ENCODE assay signal across 8 mouse cellular contexts in genomic region chr3:32509496-32510374, GRCm38 (mm10). TPM values are rescaled to one million over a fixed set of nuclear protein-coding genes. Genes with fewer than 3 reads are reported as not detected.
DNase-seq lines count a peak whose midpoint lies in the region; ATAC-seq and TF ChIP-seq lines count a peak whose summit lies in the region.

Gene Zfp639, plus strand, starts transcription at chr3:32510259.

- dilution Hi-C loops in CH12.LX (cut with MboI; ENCODE audit: extremely low pct_ligation_motif_present, extremely low pct_unique_long_range_greater_than_20kb, low sequenced_read_pairs): no loop called here

- H3K4me3 ChIP-seq in CH12.LX (replicated peaks in 1 of 3; ENCODE audit: low read depth in 2 of 3, low read length in 2 of 3, poor library complexity in 1 of 3): peak within 1 kb of the TSS; percentile 75 to 93 (median 78)
- peak within 1 kb of the TSS; percentile 87 for H3K4me3 ChIP-seq in embryonic facial prominence, embryonic 10.5 days
- H3K4me3 ChIP-seq in heart, embryonic 11.5 days (ENCODE audit: low read depth, low read length): peak within 1 kb of the TSS; percentile 88
- peak within 1 kb of the TSS; percentile 91 for H3K4me3 ChIP-seq in midbrain, embryonic 16.5 days (ENCODE audit: low read depth, low read length)

- in situ Hi-C loops in CH12.LX (cut with MboI; ENCODE audit: low pct_ligation_motif_present, low pct_unique_long_range_greater_than_20kb, low sequenced_read_pairs): loop anchor here (10.0 to 25.0 kb wide), 2 partner anchors 175 to 722 kb away; no protein-coding TSS in a partner anchor

- peaks cover 22% of the 10 kb centered on the region for H3K79me2 ChIP-seq in CH12.LX (replicated peaks; ENCODE audit: control insufficient read depth, extremely low read depth, insufficient read depth, poor library complexity, severe bottlenecking)

- 5% methylated on average over 24 of the region's 24 CpGs for WGBS in embryonic facial prominence, embryonic 10.5 days
- 5% methylated on average over 24 of the region's 24 CpGs for WGBS in heart, embryonic 11.5 days (ENCODE audit: insufficient replicate concordance)
- WGBS in midbrain, embryonic 16.5 days: 4% methylated on average over 24 of the region's 24 CpGs

- H3K9me3 ChIP-seq in CH12.LX (replicated peaks; ENCODE audit: low read length): no peaks in the 10 kb centered on the region
- H3K9me3 ChIP-seq in embryonic facial prominence, embryonic 10.5 days: no peaks in the 10 kb centered on the region
- H3K9me3 ChIP-seq in heart, embryonic 11.5 days (replicated peaks; ENCODE audit: control insufficient read depth, low read length): no peaks in the 10 kb centered on the region
- H3K9me3 ChIP-seq in midbrain, embryonic 16.5 days (replicated peaks; ENCODE audit: control insufficient read depth, low read length, poor library complexity, severe bottlenecking): no peaks in the 10 kb centered on the region

- TF ChIP-seq RAD21 in CH12.LX (IDR thresholded peaks at IDR 0.05; ENCODE audit: low read depth, low read length): no peak

- H3K4me2 ChIP-seq in CH12.LX (ENCODE audit: insufficient read depth, low read depth, poor library complexity, severe bottlenecking): peak within 1 kb of the TSS; percentile 86
- peak within 1 kb of the TSS; percentile 84 for H3K4me2 ChIP-seq in heart, embryonic 11.5 days
- peak within 1 kb of the TSS; percentile 60 for H3K4me2 ChIP-seq in midbrain, embryonic 16.5 days (ENCODE audit: low read length)

- TF ChIP-seq POLR2A in CH12.LX (IDR thresholded peaks at IDR 0.05; ENCODE audit: low read depth, low read length): no peak; the same call in 1 of the 2 replicates

- H3K9ac ChIP-seq in CH12.LX (ENCODE audit: insufficient read depth, low read depth): peak within 1 kb of the TSS; percentile 79
- peak within 1 kb of the TSS; percentile 93 for H3K9ac ChIP-seq in heart, embryonic 11.5 days (ENCODE audit: low read depth, low read length)
- H3K9ac ChIP-seq in midbrain, embryonic 16.5 days (ENCODE audit: low read depth, low read length): peak within 1 kb of the TSS; percentile 95

- ATAC-seq in cerebellum, adult (ENCODE audit: insufficient number of reproducible peaks, low FRiP score, low TSS enrichment): no peak; the same call in 1 of the 2 replicates
- ATAC-seq in heart, embryonic 11.5 days (replicated peaks; ENCODE audit: insufficient number of reproducible peaks, low FRiP score, low TSS enrichment): no peak; the same call in 1 of the 2 replicates
- peak; percentile 32; the same call in 1 of the 2 replicates for ATAC-seq in midbrain, embryonic 16.5 days

- H3K36me3 ChIP-seq in CH12.LX (replicated peaks in 1 of 2; ENCODE audit: control insufficient read depth in 1 of 2, insufficient read depth in 1 of 2, low read length in 1 of 2): peaks cover 0 to 22% of the 10 kb centered on the region in 2 experiments
- H3K36me3 ChIP-seq in embryonic facial prominence, embryonic 10.5 days (replicated peaks): peaks cover 14% of the 10 kb centered on the region
- H3K36me3 ChIP-seq in heart, embryonic 11.5 days (ENCODE audit: control insufficient read depth, insufficient read depth, low read length): no peaks in the 10 kb centered on the region
- H3K36me3 ChIP-seq in midbrain, embryonic 16.5 days (ENCODE audit: control insufficient read depth, insufficient read depth, low read length): no peaks in the 10 kb centered on the region

- TF ChIP-seq CTCF in CH12.LX (conservative IDR thresholded peaks at IDR 0.05 in 1 of 2, IDR thresholded peaks at IDR 0.05 in 1 of 2; ENCODE audit: low read depth in 2 of 2, low read length in 2 of 2): no peak

- peak within 1 kb of the TSS; percentile 61 for H3K27ac ChIP-seq in CH12.LX (ENCODE audit: insufficient read depth, low read depth)
- H3K27ac ChIP-seq in embryonic facial prominence, embryonic 10.5 days (replicated peaks): peak within 1 kb of the TSS; percentile 94
- H3K27ac ChIP-seq in heart, embryonic 11.5 days (ENCODE audit: low read depth, low read length): peak within 1 kb of the TSS; percentile 68
- peak within 1 kb of the TSS; percentile 84 for H3K27ac ChIP-seq in midbrain, embryonic 16.5 days (ENCODE audit: low read length)

- H3K27me3 ChIP-seq in CH12.LX (replicated peaks): no peaks in the 10 kb centered on the region
- H3K27me3 ChIP-seq in embryonic facial prominence, embryonic 10.5 days (replicated peaks; ENCODE audit: low read depth, poor library complexity, severe bottlenecking): no peaks in the 10 kb centered on the region
- no peaks in the 10 kb centered on the region for H3K27me3 ChIP-seq in heart, embryonic 11.5 days (ENCODE audit: control insufficient read depth, insufficient read depth, low read length)
- H3K27me3 ChIP-seq in midbrain, embryonic 16.5 days (ENCODE audit: control insufficient read depth, insufficient read depth, low read depth, low read length): no peaks in the 10 kb centered on the region

- DNase-seq in cerebellum, postnatal 14 days: peak; percentile 14 to 18
- DNase-seq in CH12.LX (ENCODE audit: extremely low read depth): peak; percentile 32
- DNase-seq in embryonic facial prominence, embryonic 10.5 days (ENCODE audit: low spot score): peak; percentile 33
- no peak for DNase-seq in left cerebral cortex, adult 8-10 months (ENCODE audit: low spot score in 2 of 2)
- DNase-seq in urinary bladder, postnatal 25 days (ENCODE audit: low spot score): no peak

- TF ChIP-seq EP300 in CH12.LX (IDR thresholded peaks at IDR 0.05; ENCODE audit: low read length): peak; percentile 43; the same call in 1 of the 2 replicates

- peaks cover 3 to 30% of the 10 kb centered on the region in 2 experiments for H3K4me1 ChIP-seq in CH12.LX (ENCODE audit: control insufficient read depth in 1 of 2, insufficient read depth in 2 of 2)
- H3K4me1 ChIP-seq in embryonic facial prominence, embryonic 10.5 days: peaks cover 35% of the 10 kb centered on the region
- H3K4me1 ChIP-seq in heart, embryonic 11.5 days (ENCODE audit: control insufficient read depth, insufficient read depth, low read length): peaks cover 6% of the 10 kb centered on the region; the same call in 1 of the 2 replicates
- peaks cover 25% of the 10 kb centered on the region for H3K4me1 ChIP-seq in midbrain, embryonic 16.5 days (ENCODE audit: control insufficient read depth, insufficient read depth, low read length)

TF ChIP-seq in CH12.LX, 34 proteins besides CTCF, POLR2A, EP300 and RAD21:
- TF ChIP-seq MAZ (IDR thresholded peaks at IDR 0.05; ENCODE audit: low read depth, low read length) (0 out of 2 replicates have a peak, but pooled peaks have one; percentile 29), TCF12 (IDR thresholded peaks at IDR 0.05; ENCODE audit: low read depth, low read length) (no peak), TBP (conservative IDR thresholded peaks at IDR 0.05; ENCODE audit: low read depth, low read length) (0 out of 2 replicates have a peak, but pooled peaks have one; percentile 6), ZNF384 (IDR thresholded peaks at IDR 0.05; ENCODE audit: low read depth, low read length) (peak; percentile 38; the same call in 1 of the 2 replicates), SIN3A (IDR thresholded peaks at IDR 0.05; ENCODE audit: low read length) (peak; percentile 12; the same call in 1 of the 2 replicates), BHLHE40 (IDR thresholded peaks at IDR 0.05; ENCODE audit: low read depth, low read length) (peak; percentile 56), ETS1 (conservative IDR thresholded peaks at IDR 0.05; ENCODE audit: low read depth, low read length) (peak; percentile 14; the same call in 1 of the 2 replicates), MXI1 (IDR thresholded peaks at IDR 0.05; ENCODE audit: low read depth, low read length) (peak; percentile 43), CHD2 (IDR thresholded peaks at IDR 0.05; ENCODE audit: low read length) (peak; percentile 27; the same call in 1 of the 2 replicates), MYC (IDR thresholded peaks at IDR 0.05; ENCODE audit: low read depth, low read length) (peak; percentile 64; the same call in 1 of the 2 replicates), MAX (IDR thresholded peaks at IDR 0.05; ENCODE audit: low read length) (no peak)
TF ChIP-seq in CH12.LX: peak in this region for 9.

RNA-seq across cellular contexts. Expression of gene Zfp639, which starts in this region (rescaled TPM):
- total RNA-seq in CH12.LX (2012; rRNA removed) (40.9 and 43.2 TPM in 2 replicates), CH12.LX (2014; rRNA removed) (96.3 and 101 TPM in 2 replicates)
- polyA plus RNA-seq in CH12.LX (2012; ENCODE audit: insufficient read length, low read depth): 40.3 and 45.5 TPM in 2 replicates
- polyA plus RNA-seq in embryonic facial prominence, embryonic 10.5 days (2016; fragmentation: Nextera tagmentation; extraction: Ambion mirVana): 40.7 and 41.0 TPM in 2 replicates
- 33.1 and 37.4 TPM in 2 replicates for polyA plus RNA-seq in heart, embryonic 11.5 days (2014; fragmentation: Nextera tagmentation; extraction: Ambion mirVana)
- 10 to 100 TPM; 35.3 to 42.7 (median 39.7) TPM for total RNA-seq in left cerebral cortex, adult 8-10 months (2022)
- polyA plus RNA-seq in midbrain, embryonic 16.5 days (2015; fragmentation: Nextera tagmentation; extraction: Ambion mirVana): 36.6 and 41.7 TPM in 2 replicates

Comparison
In these comparisons a context has a peak if more than half of its experiments do, and no peak if none do; other contexts are left out.
1. DNase-seq: peak in cerebellum, postnatal 14 days (2 of 2), CH12.LX (single experiment) and embryonic facial prominence, embryonic 10.5 days (single experiment); none in left cerebral cortex, adult 8-10 months (0 of 2) and urinary bladder, postnatal 25 days (single experiment).
2. Peak in every context shown above with its lines, with median percentiles within 50 percentile points of each other: H3K27ac ChIP-seq, H3K4me2 ChIP-seq, H3K4me3 ChIP-seq and H3K9ac ChIP-seq.